Mouse (Mus musculus): ENCODE measurements around the gene Mcm10.

Gene Mcm10

GRCm38 (mm10) chr2:5032665-5033064, 20.1 kb upstream of the Mcm10 start:
- no peak for DNase-seq

- DNase-seq = no peak
Measured at GRCm38 (mm10) chr2:5031215-5031614, 18.6 kb upstream of the Mcm10 start.

DNA sequence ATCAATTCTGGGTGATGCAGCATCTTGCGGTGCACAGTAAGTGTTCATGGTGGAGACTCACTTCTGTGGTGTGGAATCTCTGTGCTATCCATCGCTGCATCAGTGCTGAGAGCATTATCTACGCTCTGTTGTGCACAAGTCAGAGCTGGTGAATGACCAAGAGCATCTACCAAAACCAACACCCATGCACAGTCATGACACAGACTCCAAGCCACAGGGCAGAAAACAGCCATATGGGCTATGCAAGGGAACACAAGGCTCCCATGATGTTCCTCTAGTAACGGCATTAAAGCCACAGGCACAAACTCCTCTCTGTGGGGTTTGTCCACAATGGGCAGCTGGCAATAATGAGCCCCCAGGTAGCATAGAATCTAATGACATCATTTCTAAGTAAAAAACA, 17.2 kb upstream of the Mcm10 start:
- DNase-seq = no peak

DNA sequence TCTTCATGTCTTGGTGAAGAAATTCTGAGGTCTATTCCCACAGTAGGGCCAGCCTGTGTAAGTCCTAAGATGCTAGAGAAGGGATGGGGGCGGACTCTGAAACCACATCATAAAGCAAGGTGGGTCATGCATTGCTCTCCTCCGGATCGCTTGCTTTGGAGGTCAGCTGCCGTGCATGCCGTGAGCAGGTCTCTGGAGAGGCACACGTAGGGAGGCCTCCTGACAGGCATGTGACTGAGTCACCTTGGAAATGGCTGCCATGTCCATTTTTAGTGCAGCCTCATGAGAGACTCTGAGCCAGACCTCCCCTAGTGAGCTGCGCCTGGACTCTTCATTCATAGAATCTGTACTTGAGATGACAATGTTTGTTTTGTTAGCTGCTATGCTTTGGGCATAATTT, 15.5 kb upstream of the Mcm10 start:
- DNase-seq = no peak

DNA sequence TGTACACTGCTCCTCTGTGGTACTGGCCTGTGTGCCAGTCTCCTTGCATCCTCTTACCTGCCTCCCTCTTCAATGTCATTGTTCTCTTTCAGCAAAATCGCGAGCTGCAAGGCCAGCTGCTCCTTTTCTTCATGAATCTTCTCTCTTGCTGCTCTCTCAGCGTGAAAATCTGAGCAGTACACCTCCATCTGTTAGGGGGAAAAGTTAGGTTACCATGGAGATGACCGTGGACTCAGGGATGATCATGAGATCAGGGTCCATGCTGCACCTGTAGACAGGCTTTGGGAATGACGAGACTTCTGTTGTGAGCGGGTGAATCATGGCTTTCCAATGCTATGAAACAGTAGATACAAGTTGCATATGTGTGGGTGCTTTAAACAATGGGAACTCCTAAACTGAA, 14.5 kb upstream of the Mcm10 start:
- no peak for DNase-seq

GRCm38 (mm10) chr2:5025162-5025733, 12.7 kb upstream of the Mcm10 start:
- DNase-seq = no peak

DNA sequence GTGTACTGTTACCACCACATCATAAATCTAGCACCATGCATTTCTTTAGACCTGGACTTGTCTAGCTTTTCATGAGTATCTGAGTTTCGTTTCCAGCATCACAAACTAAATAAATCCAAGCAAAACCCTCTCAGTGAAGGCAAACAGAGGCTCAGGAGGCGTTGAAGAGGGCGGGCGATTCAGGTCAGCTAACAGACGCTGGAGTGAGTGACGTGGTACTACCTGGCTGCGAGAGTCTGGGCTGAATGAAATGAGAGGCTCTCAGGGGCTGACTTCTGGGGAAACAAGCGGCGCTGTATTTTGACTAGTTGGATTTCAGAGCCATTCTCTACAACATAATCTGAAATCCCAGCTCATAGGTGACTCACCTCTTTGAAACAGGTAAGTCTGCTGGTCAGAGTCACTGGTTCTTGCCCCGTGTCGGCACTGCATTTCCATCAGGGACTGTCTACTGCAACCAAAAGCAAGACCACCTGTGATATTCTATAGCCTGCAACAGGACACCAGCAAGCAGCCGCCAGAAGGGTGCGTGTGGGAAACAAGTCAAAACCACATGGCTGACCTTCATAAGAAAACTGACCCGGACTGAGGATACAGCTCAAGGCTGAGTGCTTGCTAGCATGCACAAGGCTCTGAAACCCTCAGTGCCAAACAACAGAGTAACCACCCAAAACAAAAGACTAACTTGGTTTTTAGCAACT, 11.3 kb upstream of the Mcm10 start:
- peak in 1 of 2 experiments; percentile 35 for DNase-seq

DNA sequence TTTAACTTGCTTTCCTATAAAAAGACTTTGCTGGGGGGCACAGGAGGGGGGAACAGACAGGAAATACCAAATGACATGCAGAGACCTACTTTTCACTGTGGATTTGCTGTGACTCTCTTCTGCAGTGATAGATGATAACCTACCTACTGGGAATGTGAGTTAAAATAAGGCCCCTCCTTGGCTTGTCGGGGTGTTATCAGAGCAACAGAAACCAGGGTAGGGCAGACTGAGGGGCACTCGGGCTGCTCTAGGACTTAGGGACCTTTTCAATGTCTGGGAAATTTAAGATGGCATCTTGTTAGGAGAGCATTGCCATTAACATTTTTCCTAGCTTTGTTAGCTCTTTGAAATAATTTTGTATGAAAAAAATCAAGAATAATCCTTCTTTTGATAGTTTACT, 10.7 kb upstream of the Mcm10 start:
- no peak for DNase-seq

DNA sequence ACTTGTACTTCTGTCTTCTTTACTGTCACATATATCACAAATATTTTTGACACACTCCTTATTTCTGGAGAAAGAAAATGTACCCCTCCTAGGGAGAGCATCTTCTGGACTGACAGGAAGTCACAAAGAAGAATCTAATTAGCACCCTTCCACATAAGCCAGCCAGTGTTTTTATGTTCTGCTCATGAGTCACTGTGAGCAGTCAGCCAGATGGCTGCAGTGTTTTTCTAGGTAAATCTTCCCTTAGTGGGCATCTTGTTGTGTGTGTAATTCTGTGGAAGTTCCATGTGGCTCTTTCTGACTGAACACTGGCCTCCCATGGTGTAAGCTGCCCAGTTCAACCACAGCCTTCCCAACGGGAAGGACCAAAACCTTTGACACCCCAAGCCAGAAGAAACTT, 7.1 kb upstream of the Mcm10 start:
- no peak for DNase-seq

DNA sequence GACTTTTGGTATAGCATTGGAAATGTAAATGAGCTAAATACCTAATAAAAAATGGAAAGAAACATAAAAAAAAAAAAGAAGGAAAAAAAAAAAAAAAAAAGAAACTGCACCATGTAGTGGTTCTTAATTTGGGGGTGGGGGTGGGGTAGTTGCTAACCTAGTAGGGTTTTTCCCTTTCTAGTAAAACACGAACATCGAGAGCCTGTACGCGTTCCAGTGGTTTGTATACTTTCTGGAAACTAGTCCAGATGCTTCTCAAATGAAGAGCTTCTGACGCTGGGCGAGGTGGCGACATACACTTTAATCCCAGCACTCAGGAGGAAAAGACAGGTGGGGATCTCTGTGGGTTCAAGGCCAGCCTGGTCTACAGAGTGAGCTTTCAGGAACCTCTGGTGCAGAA, 4.3 kb upstream of the Mcm10 start:
- no peak for DNase-seq

DNA sequence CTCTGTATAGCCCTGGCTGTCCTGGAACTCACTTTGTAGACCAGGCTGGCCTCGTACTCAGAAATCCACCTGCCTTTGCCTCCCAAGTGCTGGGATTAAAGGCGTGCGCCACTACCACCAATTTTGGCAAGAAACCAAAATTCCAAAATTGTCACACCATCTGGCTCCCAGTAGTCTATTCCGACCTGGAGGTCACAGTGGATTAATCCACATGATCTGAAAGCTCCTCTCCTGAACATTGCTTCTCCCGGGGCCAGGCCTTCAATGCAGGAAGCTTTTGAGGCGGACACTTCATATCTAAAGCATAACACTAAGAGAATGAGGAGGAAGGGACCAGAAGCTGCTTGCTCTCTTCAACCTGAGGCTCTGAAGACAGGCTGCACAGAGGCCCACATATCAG, 2.9 kb upstream of the Mcm10 start:
- DNase-seq = no peak

DNA sequence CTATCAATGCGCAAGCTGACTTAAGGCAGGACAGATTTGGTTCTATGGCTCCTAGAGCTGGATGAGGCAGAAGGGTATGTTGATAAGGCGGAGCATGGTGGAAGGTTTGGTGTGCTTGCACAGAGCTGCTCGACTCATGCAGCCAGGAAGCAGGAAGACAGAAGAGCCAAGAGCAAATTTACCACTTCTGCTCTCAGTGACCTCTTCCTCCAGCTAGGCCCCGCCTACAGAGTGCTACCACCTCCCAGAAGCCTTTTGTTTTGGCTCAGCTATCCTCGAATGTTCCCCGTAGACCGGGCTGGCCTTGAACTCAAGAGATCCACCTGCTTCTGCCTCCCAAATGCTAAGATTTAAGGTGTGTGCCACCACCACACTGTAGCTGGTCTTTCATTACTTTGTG, 2.0 kb upstream of the Mcm10 start:
- DNase-seq = peak in 1 of 2 experiments; percentile 17

DNA sequence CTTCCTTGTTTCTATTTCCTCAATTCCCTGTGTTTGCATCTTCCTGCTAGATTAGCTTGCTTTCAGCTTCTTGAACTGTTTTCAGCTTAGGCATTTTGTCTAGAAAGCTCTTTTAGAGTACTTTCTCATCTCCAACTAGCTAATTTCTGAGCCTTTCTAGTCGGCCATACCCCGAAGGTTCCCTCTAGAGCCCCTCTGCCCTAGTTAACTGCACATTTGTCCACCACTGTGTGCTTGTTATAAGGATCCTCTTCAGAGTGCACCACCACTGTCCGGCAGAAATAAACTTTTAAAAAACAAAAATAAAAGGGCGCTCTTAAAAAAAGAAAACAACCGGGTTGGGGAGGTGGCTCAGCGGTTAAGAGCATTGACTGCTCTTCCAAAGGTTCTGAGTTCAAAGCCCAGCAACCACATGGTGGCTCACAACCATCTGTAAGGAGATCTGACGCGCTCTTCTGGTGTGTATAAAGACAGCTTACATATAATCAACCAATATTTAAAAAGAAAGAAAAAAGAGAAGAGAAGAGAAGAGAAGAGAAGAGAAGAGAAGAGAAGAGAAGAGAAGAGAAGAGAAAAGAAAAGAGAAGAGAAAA, 597 bp downstream of the Mcm10 start:
- no peak for DNase-seq

DNA sequence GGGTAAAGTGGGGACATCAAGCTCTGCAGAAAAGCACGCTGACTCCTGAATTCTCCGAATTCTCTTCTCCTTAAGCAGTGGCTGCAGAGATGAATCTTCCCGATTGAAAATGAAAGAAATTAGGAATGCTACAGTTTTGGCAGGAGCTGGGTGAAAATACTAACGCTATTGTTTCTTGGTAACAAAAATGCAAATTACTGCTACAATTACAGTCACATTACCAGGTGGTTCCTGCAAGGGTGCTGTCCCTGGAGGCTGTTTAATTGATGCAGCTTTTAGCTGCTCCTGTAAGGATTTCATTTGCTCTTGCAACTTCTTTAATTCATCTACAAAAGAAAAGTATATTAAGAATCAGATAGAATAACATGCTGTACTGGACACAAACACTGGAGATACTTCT, 5.5 kb downstream of the Mcm10 start:
- no peak for DNase-seq

DNA sequence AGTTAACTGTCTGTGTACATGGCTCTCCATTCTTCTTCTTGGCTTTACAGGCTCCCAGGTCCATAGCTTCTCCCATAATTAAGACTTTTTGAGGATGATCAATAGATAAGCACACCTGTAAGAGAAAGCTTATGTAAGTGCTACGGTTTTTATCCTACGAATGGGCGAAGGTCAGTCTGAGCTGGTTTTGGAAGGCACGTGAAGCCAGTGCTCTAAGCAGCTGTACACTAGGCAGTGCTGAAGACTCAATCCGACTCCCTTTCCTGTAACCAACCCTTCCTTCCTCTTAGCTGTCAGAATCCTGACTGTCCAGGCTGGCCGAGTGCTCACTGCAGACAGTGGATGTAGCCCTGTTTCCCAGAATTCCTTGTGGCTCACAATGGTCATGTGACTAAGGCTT, 11.3 kb downstream of the Mcm10 start:
- DNase-seq = no peak

GRCm38 (mm10) chr2:4998905-4999304, 13.7 kb downstream of the Mcm10 start:
- peak in 1 of 2 experiments; percentile 19 for DNase-seq

DNA sequence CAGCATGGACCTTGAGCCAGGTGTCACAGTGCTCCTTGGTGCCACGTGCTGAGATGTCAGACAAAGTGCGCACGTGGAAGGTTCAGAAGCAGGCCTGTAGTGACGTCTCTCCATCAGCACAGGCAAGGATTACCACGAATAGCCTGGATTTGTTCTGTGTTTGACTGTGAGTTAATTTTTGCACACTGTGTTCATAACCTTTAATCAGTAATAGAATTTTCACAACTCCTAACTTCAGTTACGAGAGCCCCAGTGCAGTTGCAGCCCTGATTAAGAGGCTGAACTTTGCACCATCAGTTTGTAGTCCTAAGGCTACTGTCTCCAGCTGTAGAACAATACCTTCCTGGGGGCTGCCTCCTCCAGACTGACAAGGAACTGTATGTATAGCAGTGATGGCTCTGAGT, 16.2 kb downstream of the Mcm10 start:
- DNase-seq = no peak

- DNase-seq = no peak
Measured at GRCm38 (mm10) chr2:4995646-4996045, 16.9 kb downstream of the Mcm10 start.

DNA sequence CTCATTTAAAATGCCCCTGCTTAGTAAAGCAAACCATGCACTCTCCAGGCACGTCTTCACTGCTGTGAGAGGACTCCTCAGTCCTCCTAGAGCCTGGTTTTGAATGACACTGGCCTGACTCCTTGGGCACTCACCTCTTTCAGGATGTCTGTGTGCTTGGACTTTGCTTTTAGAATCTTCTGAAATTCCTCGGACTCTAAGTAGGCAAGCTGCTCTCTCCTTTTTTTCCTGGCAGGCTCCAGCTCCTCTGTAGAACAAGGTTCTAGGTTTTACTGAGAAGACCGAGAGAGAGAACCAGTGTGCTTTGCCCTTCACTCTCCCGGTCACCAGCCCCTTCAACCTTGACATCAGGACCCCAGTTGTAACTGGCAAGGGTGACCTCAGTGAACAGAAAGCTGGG, 18.2 kb downstream of the Mcm10 start:
- no peak for DNase-seq

DNA sequence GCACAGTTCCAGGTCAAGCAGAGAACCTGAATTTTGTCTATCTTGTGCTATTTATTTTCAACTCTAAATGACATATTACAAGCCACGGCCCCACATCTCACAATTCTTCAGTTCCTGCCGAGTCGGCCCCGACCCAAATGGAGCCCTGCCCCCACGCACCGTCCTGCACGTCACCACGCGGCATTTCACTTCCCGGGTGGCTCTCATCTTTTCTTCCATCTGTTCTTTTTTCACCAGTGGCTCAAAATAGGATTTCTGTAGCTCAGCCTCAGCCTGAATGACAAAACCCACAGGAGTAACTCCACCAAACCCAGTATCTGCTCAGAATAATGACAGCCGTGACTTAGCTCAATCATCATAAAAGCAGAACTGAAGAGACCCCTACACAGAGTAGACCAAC, 19.0 kb downstream of the Mcm10 start:
- no peak for DNase-seq

DNA sequence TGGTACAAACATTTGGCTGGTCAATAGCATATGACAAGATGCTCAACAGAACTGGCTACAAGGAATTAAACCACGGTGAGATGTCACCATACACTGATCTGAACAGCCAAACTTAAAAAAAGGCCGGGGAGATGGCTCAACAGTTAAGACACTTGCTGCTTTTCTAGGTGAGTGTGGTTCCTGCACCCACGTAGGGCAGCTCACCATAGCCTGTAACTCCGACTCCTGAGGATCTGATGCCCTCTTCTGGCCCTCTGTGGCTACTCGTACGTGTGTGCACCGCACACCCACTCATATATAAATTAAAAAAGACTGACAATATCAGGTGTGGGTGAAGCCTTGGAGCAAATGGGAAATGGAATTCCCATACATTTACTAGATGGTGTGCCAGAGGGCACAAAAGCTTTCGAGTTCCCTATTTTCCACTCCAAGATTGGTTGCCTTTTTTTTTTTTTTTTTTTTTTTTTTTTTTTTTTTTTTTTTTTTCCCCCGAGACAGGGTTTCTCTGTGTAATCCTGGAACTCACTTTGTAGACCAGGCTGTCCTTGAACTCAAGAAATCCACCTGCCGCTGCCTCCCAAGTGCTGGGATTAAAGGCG, 23.7 kb downstream of the Mcm10 start:
- peak in 1 of 2 experiments; percentile 18 for DNase-seq

GRCm38 (mm10) chr2:4987388-4988180, 25.0 kb downstream of the Mcm10 start:
- DNase-seq = no peak

GRCm38 (mm10) chr2:4986798-4987197, 25.8 kb downstream of the Mcm10 start:
- DNase-seq = no peak

Measured in lung, postnatal 4 days (tissue).